ENCODE assay signal across 7 mouse cellular contexts in the genomic region with DNA sequence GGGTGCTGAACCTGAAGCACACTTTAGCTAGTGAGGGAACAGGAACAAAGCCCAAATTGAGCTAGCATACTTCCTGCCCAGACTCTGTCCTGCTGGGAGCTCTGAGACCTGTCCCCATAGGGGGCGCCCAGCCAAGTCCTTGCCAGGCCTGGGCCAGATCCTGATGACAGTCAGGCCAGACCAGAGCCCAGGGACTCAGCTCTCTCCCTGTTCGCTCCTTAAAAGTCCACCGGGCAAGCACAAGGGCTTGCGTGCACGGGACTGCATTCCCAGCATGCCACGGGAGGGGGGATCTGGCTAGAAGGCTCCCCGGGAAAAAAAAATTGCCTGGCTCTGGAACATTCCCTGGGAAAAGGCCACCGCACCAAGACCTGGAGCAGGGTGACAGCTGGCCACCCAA. TPM values are rescaled to one million over a fixed set of nuclear protein-coding genes. Genes with fewer than 3 reads are reported as not detected.
DNase-seq lines count a peak whose midpoint lies in the region; ATAC-seq and TF ChIP-seq lines count a peak whose summit lies in the region.

No protein-coding gene starts in this region.

- no peak overlapping the region for H3K27ac ChIP-seq in liver, embryonic 14.5 days
- no peak overlapping the region for H3K27ac ChIP-seq in liver, embryonic 11.5 days (ENCODE audit: low read depth, low read length)
- peak overlapping the region; percentile 74 for H3K27ac ChIP-seq in heart, embryonic 10.5 days
- H3K27ac ChIP-seq in lung, embryonic 14.5 days (ENCODE audit: low read depth): no peak overlapping the region
- no peak overlapping the region for H3K27ac ChIP-seq in hindbrain, embryonic 14.5 days
- no peak overlapping the region for H3K27ac ChIP-seq in hindbrain, embryonic 16.5 days (ENCODE audit: low read depth, low read length)

- no peak overlapping the region for H3K4me2 ChIP-seq in liver, embryonic 14.5 days (ENCODE audit: low read depth)
- H3K4me2 ChIP-seq in liver, embryonic 11.5 days: no peak overlapping the region
- H3K4me2 ChIP-seq in lung, embryonic 14.5 days: no peak overlapping the region
- H3K4me2 ChIP-seq in hindbrain, embryonic 14.5 days (replicated peaks): no peak overlapping the region
- no peak overlapping the region for H3K4me2 ChIP-seq in hindbrain, embryonic 16.5 days (ENCODE audit: low read length)

- no peak overlapping the region for H3K9ac ChIP-seq in liver, embryonic 14.5 days (replicated peaks)
- no peak overlapping the region for H3K9ac ChIP-seq in liver, embryonic 11.5 days (ENCODE audit: low read depth, low read length)
- no peak overlapping the region for H3K9ac ChIP-seq in lung, embryonic 14.5 days
- H3K9ac ChIP-seq in hindbrain, embryonic 14.5 days: no peak overlapping the region
- no peak overlapping the region for H3K9ac ChIP-seq in hindbrain, embryonic 16.5 days (ENCODE audit: low read depth, low read length)

- H3K4me1 ChIP-seq in liver, embryonic 14.5 days (replicated peaks; ENCODE audit: control insufficient read depth in 2 of 2, insufficient read depth in 2 of 2, low read length in 1 of 2): no peaks in the 10 kb centered on the region
- no peaks in the 10 kb centered on the region for H3K4me1 ChIP-seq in liver, embryonic 11.5 days (replicated peaks; ENCODE audit: control insufficient read depth, insufficient read depth, low read length)
- H3K4me1 ChIP-seq in heart, embryonic 10.5 days: peaks cover 16% of the 10 kb centered on the region
- H3K4me1 ChIP-seq in lung, embryonic 14.5 days (ENCODE audit: insufficient read depth): peaks cover 8% of the 10 kb centered on the region; the same call in 1 of the 2 replicates
- H3K4me1 ChIP-seq in hindbrain, embryonic 14.5 days (replicated peaks; ENCODE audit: control insufficient read depth, insufficient read depth, low read length): no peaks in the 10 kb centered on the region
- H3K4me1 ChIP-seq in hindbrain, embryonic 16.5 days (ENCODE audit: control insufficient read depth, insufficient read depth, low read depth, low read length): no peaks in the 10 kb centered on the region

- ATAC-seq in liver, embryonic 14.5 days (ENCODE audit: insufficient read depth): no peak
- no peak for ATAC-seq in liver, embryonic 11.5 days (replicated peaks; ENCODE audit: low FRiP score)
- ATAC-seq in lung, embryonic 14.5 days (ENCODE audit: insufficient read depth): no peak
- no peak for ATAC-seq in hindbrain, embryonic 14.5 days (ENCODE audit: low FRiP score)
- ATAC-seq in hindbrain, embryonic 16.5 days: no peak

- TF ChIP-seq CTCF in liver, embryonic 14.5 days (IDR thresholded peaks at IDR 0.05; ENCODE audit: low read depth): peak; percentile 26; the same call in 1 of the 2 replicates
- peak; percentile 40; the same call in 1 of the 2 replicates for TF ChIP-seq CTCF in lung, embryonic 14.5 days (IDR thresholded peaks at IDR 0.05; ENCODE audit: low read depth)

- WGBS in liver, embryonic 14.5 days (ENCODE audit: insufficient replicate concordance): 58% methylated on average over 8 of the region's 8 CpGs
- WGBS in liver, embryonic 11.5 days: 51% methylated on average over 8 of the region's 8 CpGs
- 47% methylated on average over 8 of the region's 8 CpGs for WGBS in heart, embryonic 10.5 days
- 52% methylated on average over 8 of the region's 8 CpGs for WGBS in lung, embryonic 14.5 days
- WGBS in hindbrain, embryonic 14.5 days: 59% methylated on average over 8 of the region's 8 CpGs
- WGBS in hindbrain, embryonic 16.5 days: 60% methylated on average over 8 of the region's 8 CpGs

- H3K4me3 ChIP-seq in liver, embryonic 14.5 days (ENCODE audit: insufficient read depth in 1 of 2, low read depth in 2 of 2, low read length in 2 of 2): no peak overlapping the region
- no peak overlapping the region for H3K4me3 ChIP-seq in liver, embryonic 11.5 days (ENCODE audit: low read depth, low read length)
- H3K4me3 ChIP-seq in heart, embryonic 10.5 days: no peak overlapping the region
- H3K4me3 ChIP-seq in lung, embryonic 14.5 days (ENCODE audit: low read depth, low read length): no peak overlapping the region
- H3K4me3 ChIP-seq in hindbrain, embryonic 14.5 days (replicated peaks; ENCODE audit: low read length): no peak overlapping the region
- no peak overlapping the region for H3K4me3 ChIP-seq in hindbrain, embryonic 16.5 days (ENCODE audit: low read length)

- no peaks in the 10 kb centered on the region for H3K9me3 ChIP-seq in liver, embryonic 14.5 days (ENCODE audit: control insufficient read depth, low read length)
- no peaks in the 10 kb centered on the region for H3K9me3 ChIP-seq in liver, embryonic 11.5 days (ENCODE audit: control insufficient read depth, low read length)
- H3K9me3 ChIP-seq in heart, embryonic 10.5 days: no peaks in the 10 kb centered on the region
- H3K9me3 ChIP-seq in lung, embryonic 14.5 days (ENCODE audit: low read depth, low read length): no peaks in the 10 kb centered on the region
- H3K9me3 ChIP-seq in hindbrain, embryonic 14.5 days (ENCODE audit: control insufficient read depth, low read length): no peaks in the 10 kb centered on the region
- no peaks in the 10 kb centered on the region for H3K9me3 ChIP-seq in hindbrain, embryonic 16.5 days (ENCODE audit: control insufficient read depth, low read length)

- DNase-seq in liver, embryonic 14.5 days (ENCODE audit: low read depth in 3 of 3, low spot score in 3 of 3): no peak
- no peak for DNase-seq in liver, embryonic 11.5 days (ENCODE audit: low spot score)
- DNase-seq in embryo, embryonic 10 days (ENCODE audit: low spot score): peak; percentile 13
- no peak for DNase-seq in heart, embryonic 10.5 days (ENCODE audit: low spot score)
- peak; percentile 53 for DNase-seq in lung, embryonic 14.5 days
- DNase-seq in hindbrain, embryonic 14.5 days (ENCODE audit: low spot score): no peak

- TF ChIP-seq EP300 in liver, embryonic 14.5 days (IDR thresholded peaks at IDR 0.05; ENCODE audit: low read depth): no peak

- no peaks in the 10 kb centered on the region for H3K27me3 ChIP-seq in liver, embryonic 14.5 days (ENCODE audit: control insufficient read depth, insufficient read depth, low read length)
- H3K27me3 ChIP-seq in liver, embryonic 11.5 days (replicated peaks; ENCODE audit: control insufficient read depth, insufficient read depth, low read length): no peaks in the 10 kb centered on the region
- H3K27me3 ChIP-seq in heart, embryonic 10.5 days (ENCODE audit: insufficient read depth, poor library complexity, severe bottlenecking): peaks cover 20% of the 10 kb centered on the region; the same call in 1 of the 2 replicates
- no peaks in the 10 kb centered on the region for H3K27me3 ChIP-seq in lung, embryonic 14.5 days (ENCODE audit: insufficient read depth, low read length)
- H3K27me3 ChIP-seq in hindbrain, embryonic 14.5 days (ENCODE audit: control insufficient read depth, insufficient read depth, low read length): no peaks in the 10 kb centered on the region
- H3K27me3 ChIP-seq in hindbrain, embryonic 16.5 days (replicated peaks; ENCODE audit: control insufficient read depth, insufficient read depth, low read length): no peaks in the 10 kb centered on the region

- no peaks in the 10 kb centered on the region for H3K36me3 ChIP-seq in liver, embryonic 14.5 days (replicated peaks; ENCODE audit: control insufficient read depth, insufficient read depth, low read depth)
- no peaks in the 10 kb centered on the region for H3K36me3 ChIP-seq in liver, embryonic 11.5 days (ENCODE audit: control insufficient read depth, insufficient read depth, low read length)
- H3K36me3 ChIP-seq in heart, embryonic 10.5 days: no peaks in the 10 kb centered on the region
- no peaks in the 10 kb centered on the region for H3K36me3 ChIP-seq in lung, embryonic 14.5 days (ENCODE audit: insufficient read depth)
- H3K36me3 ChIP-seq in hindbrain, embryonic 14.5 days (replicated peaks; ENCODE audit: control insufficient read depth, insufficient read depth): no peaks in the 10 kb centered on the region
- H3K36me3 ChIP-seq in hindbrain, embryonic 16.5 days (ENCODE audit: control insufficient read depth, insufficient read depth, low read length): no peaks in the 10 kb centered on the region

RNA-seq across cellular contexts. Expression of gene Tmem270, which starts 41.4 kb away (rescaled TPM):
- 0.04 TPM in 1 of 2 replicates, not detected in the other for polyA plus RNA-seq in liver, embryonic 14.5 days (2012; rRNA removed)
- not detected in 2 replicates for polyA plus RNA-seq in liver, embryonic 14.5 days (2014; fragmentation: Nextera tagmentation; extraction: Ambion mirVana)
- polyA plus RNA-seq in liver, embryonic 11.5 days (2014; fragmentation: Nextera tagmentation; extraction: Ambion mirVana): not detected in 2 replicates
- not detected in 2 replicates for polyA plus RNA-seq in heart, embryonic 10.5 days (2016; fragmentation: Nextera tagmentation; extraction: Ambion mirVana)
- not detected in 2 replicates for polyA plus RNA-seq in lung, embryonic 14.5 days (2014; fragmentation: Nextera tagmentation; extraction: Ambion mirVana)
- polyA plus RNA-seq in hindbrain, embryonic 14.5 days (2014; fragmentation: Nextera tagmentation; extraction: Ambion mirVana): not detected in 2 replicates
- polyA plus RNA-seq in hindbrain, embryonic 16.5 days (2015; fragmentation: Nextera tagmentation; extraction: Ambion mirVana): not detected in 2 replicates

RNA-seq across cellular contexts. Expression of gene Cldn13, which starts 50.2 kb away (rescaled TPM):
- 148 and 152 TPM in 2 replicates for polyA plus RNA-seq in liver, embryonic 14.5 days (2012; rRNA removed)
- polyA plus RNA-seq in liver, embryonic 14.5 days (2014; fragmentation: Nextera tagmentation; extraction: Ambion mirVana): 288 and 296 TPM in 2 replicates
- 115 and 120 TPM in 2 replicates for polyA plus RNA-seq in liver, embryonic 11.5 days (2014; fragmentation: Nextera tagmentation; extraction: Ambion mirVana)
- 6.1 and 8.5 TPM in 2 replicates for polyA plus RNA-seq in heart, embryonic 10.5 days (2016; fragmentation: Nextera tagmentation; extraction: Ambion mirVana)
- polyA plus RNA-seq in lung, embryonic 14.5 days (2014; fragmentation: Nextera tagmentation; extraction: Ambion mirVana): 0.39 TPM in 1 of 2 replicates, not detected in the other
- 0.50 TPM in 1 of 2 replicates, not detected in the other for polyA plus RNA-seq in hindbrain, embryonic 14.5 days (2014; fragmentation: Nextera tagmentation; extraction: Ambion mirVana)
- polyA plus RNA-seq in hindbrain, embryonic 16.5 days (2015; fragmentation: Nextera tagmentation; extraction: Ambion mirVana): not detected in 2 replicates

Comparison
In these comparisons a context has a peak if more than half of its experiments do, and no peak if none do; other contexts are left out.
1. DNase-seq: peak in embryo, embryonic 10 days (single experiment) and lung, embryonic 14.5 days (single experiment); none in liver, embryonic 14.5 days (0 of 3), liver, embryonic 11.5 days (single experiment), heart, embryonic 10.5 days (single experiment) and hindbrain, embryonic 14.5 days (single experiment).
2. RNA of gene Cldn13, which starts 50.2 kb away (polyA plus RNA-seq): 148 to 296 TPM in liver, embryonic 14.5 days and 115 to 120 TPM in liver, embryonic 11.5 days; 6.1 to 8.5 TPM in heart, embryonic 10.5 days, 0.50 TPM in hindbrain, embryonic 14.5 days, 0.39 TPM in lung, embryonic 14.5 days and not detected in hindbrain, embryonic 16.5 days; every median in the first group is over 10 times any median in the second.